Mouse (Mus musculus) midbrain, embryonic 12.5 days (tissue): Measurements from ENCODE around the gene Zcrb1. TPM values are rescaled to one million over a fixed set of nuclear protein-coding genes. Genes with fewer than 3 reads are reported as not detected.
"Not testable (repeated sequence)": the region's sequence is repeated elsewhere in the genome, so short reads cannot be mapped to it uniquely, and the experiment has no call there.

ENCODE experiments used
- ATAC-seq: fragments of 200-750 bp; cut with Nextera tagmentation; 2 replicates; pipeline ENCODE4 v1.8.0; 2017; ENCODE audit warnings: low read depth, moderate TSS enrichment, moderate library complexity; ENCODE audit not compliant: low FRiP score
- H3K27ac ChIP-seq: fragments of 300-500 bp; sonication (generic); replicated peaks from 2 replicates; pipeline ENCODE4 v1.5.1; 2016; ENCODE audit warnings: mild to moderate bottlenecking
- H3K27me3 ChIP-seq: fragments of 300-500 bp; sonication (generic); 2 replicates; pipeline ENCODE4 v1.6.1; 2016; ENCODE audit warnings: mild to moderate bottlenecking
- H3K36me3 ChIP-seq: fragments of 300-500 bp; sonication (generic); 2 replicates; pipeline ENCODE4 v1.6.1; 2016
- H3K4me1 ChIP-seq: fragments of 300-500 bp; sonication (generic); 2 replicates; pipeline ENCODE4 v1.6.1; 2016
- H3K4me2 ChIP-seq: fragments of 300-500 bp; sonication (generic); replicated peaks from 2 replicates; pipeline ENCODE4 v1.6.1; 2016; ENCODE audit warnings: mild to moderate bottlenecking, moderate library complexity
- H3K4me3 ChIP-seq: fragments of 300-500 bp; sonication (generic); 2 replicates; pipeline ENCODE4 v1.5.1; 2016; ENCODE audit warnings: mild to moderate bottlenecking
- H3K9ac ChIP-seq: fragments of 300-500 bp; sonication (generic); replicated peaks from 2 replicates; pipeline ENCODE4 v1.6.1; 2016; ENCODE audit warnings: mild to moderate bottlenecking, moderate library complexity
- H3K9me3 ChIP-seq: fragments of 300-500 bp; sonication (generic); 2 replicates; pipeline ENCODE4 v1.6.1; 2016; ENCODE audit warnings: mild to moderate bottlenecking
- WGBS: fragments of 180-500 bp; shearing (Covaris S2); methylation state at CpG from one replicate; pipeline ENCODE4 v1.1.7; 2016; 5-methylcytosine and 5-hydroxymethylcytosine counted together
- polyA plus RNA-seq: library from polyadenylated mRNA; unstranded; fragments of >200 nt; fragmentation: Nextera tagmentation; extraction: Ambion mirVana; gene quantifications from 2 replicates; pipeline ENCODE4 v1.2.1, GENCODE M21; 2016

Zcrb1 gene
- polyA plus RNA-seq, 1 experiment from 2014 or later, result 172 TPM

DNA sequence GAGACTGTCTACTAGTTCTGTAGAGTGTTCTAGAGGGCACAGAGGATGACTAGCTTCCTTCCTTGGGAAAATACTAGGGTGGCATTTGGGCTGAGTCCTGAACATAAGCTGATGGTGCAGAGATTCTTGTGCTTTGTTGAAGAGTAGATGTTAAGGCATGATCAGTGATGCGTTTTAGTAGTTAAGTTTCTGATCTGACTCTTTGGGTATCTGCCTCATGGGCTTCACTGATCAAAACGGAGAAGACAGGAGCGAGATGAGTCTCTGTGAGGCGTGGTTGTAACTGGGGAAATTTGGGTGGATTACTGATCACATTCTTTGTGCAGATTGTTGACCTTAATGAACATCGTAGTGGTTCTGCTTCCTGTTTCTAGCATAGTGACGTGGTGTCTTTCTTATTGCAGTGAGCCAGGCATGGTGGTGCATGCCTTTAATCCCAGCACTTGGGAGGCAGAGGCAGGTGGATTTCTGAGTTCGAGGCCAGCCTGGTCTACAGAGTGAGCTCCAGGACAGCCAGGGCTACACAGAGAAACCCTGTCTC, 7.4 kb upstream of the Zcrb1 start:
- Histone ChIP-seq H3K4me1 (peaks cover 6% of the 10 kb centered on the region; the same call in 1 of the 2 replicates), H3K36me3 (peaks cover 10% of the 10 kb centered on the region; the same call in 1 of the 2 replicates), H3K4me2 (no peak overlapping the region), H3K27ac (no peak overlapping the region), H3K9me3 (no peaks in the 10 kb centered on the region), H3K4me3 (no peak overlapping the region), H3K9ac (no peak overlapping the region), H3K27me3 (no peaks in the 10 kb centered on the region)
- ATAC-seq, result no peak
- 95% methylated on average over 7 of the region's 7 CpGs for WGBS

DNA sequence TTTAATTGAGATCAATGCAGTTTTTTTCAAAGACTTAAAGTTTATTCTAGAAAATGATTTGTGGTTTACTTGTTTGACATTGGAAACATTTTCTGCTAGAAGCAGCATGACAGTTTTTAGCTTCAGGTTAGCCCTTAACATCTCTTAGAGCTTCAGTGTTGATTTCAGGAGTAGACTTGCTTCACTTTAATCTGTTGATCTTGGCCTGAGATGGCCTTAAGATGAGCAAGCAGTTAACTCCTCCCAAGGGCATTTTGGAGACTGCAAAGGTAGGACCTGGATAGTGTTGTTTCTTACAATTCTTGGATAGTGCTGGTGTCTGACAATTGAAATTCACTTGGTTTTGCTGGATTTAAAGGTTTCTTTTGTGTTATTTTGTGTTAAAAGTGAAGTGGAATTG, 6.7 kb upstream of the Zcrb1 start:
- no peak overlapping the region for H3K27ac ChIP-seq
- no peaks in the 10 kb centered on the region for H3K9me3 ChIP-seq
- no peak overlapping the region for H3K4me2 ChIP-seq
- no peak overlapping the region for H3K4me3 ChIP-seq
- no peak overlapping the region for H3K9ac ChIP-seq
- peaks cover 10% of the 10 kb centered on the region for H3K4me1 ChIP-seq
- no peaks in the 10 kb centered on the region for H3K27me3 ChIP-seq
- peaks cover 10% of the 10 kb centered on the region; the same call in 1 of the 2 replicates for H3K36me3 ChIP-seq
- ATAC-seq, result no peak

DNA sequence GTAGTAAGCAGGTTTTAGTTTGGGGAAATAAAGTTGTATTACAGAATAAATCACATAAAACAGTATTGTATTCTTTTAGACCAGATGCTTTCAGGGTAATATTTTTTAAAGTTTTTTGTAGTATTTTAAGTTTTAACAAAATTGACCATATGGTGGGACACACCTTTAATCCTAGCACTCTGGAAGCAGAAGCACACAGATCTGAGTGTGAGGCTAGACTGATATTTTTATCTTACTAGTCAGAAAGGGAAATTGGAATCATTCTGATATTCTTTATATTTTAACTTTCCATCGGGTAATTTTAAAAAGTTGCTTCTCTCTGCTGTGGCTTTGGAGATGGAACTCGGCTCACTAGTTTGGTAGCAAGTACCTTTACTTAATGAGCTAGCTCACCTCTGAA, 4.6 kb upstream of the Zcrb1 start:
- no peak overlapping the region for H3K27ac ChIP-seq
- no peaks in the 10 kb centered on the region for H3K9me3 ChIP-seq
- no peak overlapping the region for H3K4me3 ChIP-seq
- no peak overlapping the region for H3K4me2 ChIP-seq
- H3K9ac ChIP-seq, result no peak overlapping the region
- no peak for ATAC-seq
- H3K27me3 ChIP-seq, result no peaks in the 10 kb centered on the region
- H3K4me1 ChIP-seq, result peaks cover 20% of the 10 kb centered on the region
- H3K36me3 ChIP-seq, result 0 out of 2 replicates have a peak, but pooled peaks cover 3% of the 10 kb centered on the region
- 92% methylated on average over 2 of the region's 2 CpGs for WGBS

DNA sequence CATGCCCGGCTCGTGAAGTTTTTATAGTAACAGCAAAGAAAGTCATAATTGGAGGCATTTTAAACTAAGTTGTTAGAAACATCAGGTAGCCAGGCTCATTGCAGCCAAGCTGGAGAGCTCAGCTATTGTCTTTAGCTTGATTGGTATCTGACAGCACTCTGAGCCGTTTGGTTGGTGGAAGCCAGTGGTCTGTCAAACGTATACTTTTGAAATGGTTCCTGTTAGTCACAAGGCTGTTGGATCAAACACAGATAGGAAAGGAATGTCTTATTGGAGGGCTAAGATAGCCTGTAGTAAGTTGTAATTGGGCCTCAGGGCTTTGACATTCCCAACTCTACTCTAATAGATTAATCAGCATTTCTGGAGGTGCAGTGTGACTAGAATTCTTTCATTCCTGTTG, 3.3 kb upstream of the Zcrb1 start:
- Histone ChIP-seq H3K4me1 (peaks cover 29% of the 10 kb centered on the region), H3K27ac (no peak overlapping the region), H3K9me3 (no peaks in the 10 kb centered on the region), H3K36me3 (0 out of 2 replicates have a peak, but pooled peaks cover under 1% of the 10 kb centered on the region), H3K9ac (no peak overlapping the region), H3K4me3 (no peak overlapping the region), H3K4me2 (no peak overlapping the region), H3K27me3 (no peaks in the 10 kb centered on the region)
- 86% methylated on average over 4 of the region's 4 CpGs for WGBS
- ATAC-seq, result no peak

DNA sequence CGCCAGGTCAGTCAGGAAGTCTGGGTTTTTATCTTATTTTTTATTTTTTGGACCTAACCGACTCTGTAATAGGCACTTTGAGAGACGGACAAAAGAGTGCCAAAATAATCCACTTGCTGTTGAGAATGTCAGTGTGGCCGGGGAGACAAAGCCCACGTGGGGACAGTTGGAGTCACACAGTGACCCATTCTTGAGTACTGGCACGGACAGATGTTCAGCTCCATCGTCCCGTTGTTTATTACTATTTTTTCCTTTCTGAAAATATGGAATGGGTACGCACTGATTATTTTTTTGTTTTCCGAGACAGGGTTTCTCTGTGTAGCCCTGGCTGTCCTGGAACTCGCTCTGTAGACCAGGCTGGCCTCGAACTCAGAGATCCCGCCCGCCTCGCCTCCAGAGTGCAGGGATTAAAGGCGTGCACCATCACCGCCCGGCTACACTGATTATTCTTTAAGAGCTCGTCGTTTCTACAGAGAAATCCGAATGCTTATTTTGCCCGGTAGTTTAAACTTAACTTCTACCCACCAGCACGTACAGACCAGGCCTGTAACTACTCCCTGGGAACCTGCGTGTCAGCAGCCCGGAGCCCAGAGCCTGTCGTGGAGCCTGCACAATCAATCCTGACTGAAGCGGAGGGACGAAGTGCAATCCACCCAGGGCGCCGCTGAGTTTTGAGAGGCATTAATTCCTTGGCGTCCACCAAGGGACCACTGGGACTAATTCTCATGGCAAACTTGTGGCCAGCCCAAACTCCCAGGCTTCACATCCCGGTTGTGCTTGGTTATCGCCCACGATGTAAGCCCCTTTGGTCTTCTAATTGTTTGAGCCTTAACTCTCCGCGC, 786 bp upstream of the Zcrb1 start:
- Histone ChIP-seq H3K36me3 (peaks cover 13% of the 10 kb centered on the region; the same call in 1 of the 2 replicates), H3K27ac (peak overlapping the region; percentile 89), H3K9me3 (no peaks in the 10 kb centered on the region), H3K4me2 (peak overlapping the region; percentile 75), H3K4me3 (peak overlapping the region; percentile 98), H3K27me3 (no peaks in the 10 kb centered on the region), H3K4me1 (peaks cover 35% of the 10 kb centered on the region), H3K9ac (peak overlapping the region; percentile 96)
- peak; percentile 55; the same call in 1 of the 2 replicates for ATAC-seq
- WGBS, result under 1% methylated on average over 36 of the region's 36 CpGs

DNA sequence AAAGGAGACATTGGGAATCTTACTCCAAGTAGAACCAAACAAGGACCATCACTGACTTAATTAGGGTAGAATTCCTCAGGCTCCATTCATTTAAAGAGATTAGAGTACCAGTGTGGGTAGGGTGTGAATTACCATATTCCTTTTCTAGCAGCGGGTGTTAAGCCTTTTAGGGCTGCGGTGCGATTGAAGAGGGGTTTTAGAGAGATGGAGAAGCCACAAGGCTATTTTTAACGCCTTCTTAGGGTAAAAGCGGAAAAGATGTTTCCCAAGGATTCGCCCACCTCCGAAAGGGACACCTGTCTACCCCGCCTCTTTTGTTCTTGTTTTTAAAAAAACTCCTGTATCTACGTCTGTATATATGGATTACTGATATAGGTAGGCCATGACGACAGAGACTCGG, 865 bp downstream of the Zcrb1 start:
- Histone ChIP-seq H3K36me3 (peaks cover 27% of the 10 kb centered on the region), H3K4me2 (peak overlapping the region; percentile 75), H3K9me3 (no peaks in the 10 kb centered on the region), H3K4me1 (peaks cover 35% of the 10 kb centered on the region), H3K27me3 (no peaks in the 10 kb centered on the region), H3K4me3 (peak overlapping the region; percentile 98), H3K27ac (no peak overlapping the region), H3K9ac (peak overlapping the region; percentile 96)
- 1% methylated on average over 11 of the region's 11 CpGs for WGBS
- no peak for ATAC-seq

DNA sequence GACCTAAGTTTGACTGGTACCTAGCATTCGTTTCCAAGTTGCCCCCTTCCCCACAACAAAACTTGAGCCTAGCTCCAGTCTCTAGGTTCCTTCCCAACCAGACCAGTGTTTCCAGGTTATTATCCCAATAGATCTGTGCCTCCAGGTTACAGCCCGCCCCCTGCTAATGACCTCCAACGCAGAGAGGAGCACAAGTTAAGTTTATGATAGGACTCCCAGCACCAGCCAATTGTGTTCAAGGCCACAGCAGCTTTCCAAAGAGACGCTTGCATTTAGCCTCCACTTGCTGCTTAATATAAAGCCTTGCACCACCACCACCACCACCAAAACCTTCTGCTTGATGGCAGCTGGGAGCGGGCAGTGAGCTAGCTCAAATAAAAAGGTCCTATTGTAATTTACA, 16.8 kb downstream of the Zcrb1 start:
- no peak overlapping the region for H3K9ac ChIP-seq
- no peak overlapping the region for H3K4me2 ChIP-seq
- no peak overlapping the region for H3K27ac ChIP-seq
- H3K27me3 ChIP-seq, result no peaks in the 10 kb centered on the region
- no peak overlapping the region for H3K4me3 ChIP-seq
- H3K4me1 ChIP-seq, result no peaks in the 10 kb centered on the region
- no peaks in the 10 kb centered on the region for H3K9me3 ChIP-seq
- H3K36me3 ChIP-seq, result peaks cover 17% of the 10 kb centered on the region
- no peak for ATAC-seq
- WGBS, result 78% methylated on average over 5 of the region's 5 CpGs

DNA sequence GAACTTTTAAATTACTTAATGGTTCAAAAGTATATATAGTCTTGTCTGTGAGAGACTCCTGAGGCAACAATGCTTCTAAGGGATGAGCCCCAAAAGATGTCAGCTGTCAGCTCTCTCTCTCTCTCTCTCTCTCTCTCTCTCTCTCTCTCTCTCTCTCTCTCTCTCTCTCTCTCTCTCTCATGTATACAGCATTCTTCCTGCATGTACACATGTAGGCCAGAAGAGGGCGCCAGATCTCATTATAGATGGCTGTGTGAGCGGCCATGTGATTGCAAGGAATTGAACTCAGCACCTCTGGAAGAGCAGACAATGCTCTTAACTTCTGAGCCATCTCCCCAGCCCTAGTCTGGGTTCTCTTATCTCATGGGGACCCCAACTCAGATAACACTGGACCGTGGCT, 19.0 kb downstream of the Zcrb1 start:
- H3K4me2 ChIP-seq, result no peak overlapping the region
- H3K36me3 ChIP-seq, result no peaks in the 10 kb centered on the region
- H3K27me3 ChIP-seq, result no peaks in the 10 kb centered on the region
- no peaks in the 10 kb centered on the region for H3K4me1 ChIP-seq
- H3K4me3 ChIP-seq, result no peak overlapping the region
- H3K27ac ChIP-seq, result no peak overlapping the region
- no peaks in the 10 kb centered on the region for H3K9me3 ChIP-seq
- 76% methylated on average over 3 of the region's 3 CpGs for WGBS
- ATAC-seq, result no peak
- no peak overlapping the region for H3K9ac ChIP-seq

DNA sequence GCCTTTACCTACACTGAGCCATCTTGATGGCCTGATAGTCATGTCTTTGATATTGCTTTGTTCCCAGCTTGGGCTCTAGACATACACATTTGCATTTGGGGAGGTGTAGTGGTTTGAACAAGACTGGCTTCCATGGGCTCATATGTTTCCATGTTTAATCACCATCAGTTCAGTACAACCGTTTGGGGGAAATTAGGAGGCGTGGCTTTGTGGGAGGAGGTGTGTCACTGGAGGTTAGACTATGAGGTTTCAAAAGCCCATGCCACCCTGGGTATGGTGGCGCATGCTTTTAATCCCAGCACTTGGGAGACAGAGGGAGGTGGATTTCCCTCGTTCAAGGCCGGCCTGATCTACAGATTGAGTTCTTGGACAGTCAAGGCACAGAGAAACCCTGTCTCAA, 22.4 kb downstream of the Zcrb1 start:
- Histone ChIP-seq H3K9me3 (no peaks in the 10 kb centered on the region), H3K9ac (no peak overlapping the region), H3K4me2 (no peak overlapping the region), H3K27me3 (no peaks in the 10 kb centered on the region), H3K4me1 (no peaks in the 10 kb centered on the region), H3K4me3 (no peak overlapping the region), H3K27ac (no peak overlapping the region), H3K36me3 (no peaks in the 10 kb centered on the region)
- no peak for ATAC-seq
- WGBS, result 92% methylated on average over 5 of the region's 5 CpGs

DNA sequence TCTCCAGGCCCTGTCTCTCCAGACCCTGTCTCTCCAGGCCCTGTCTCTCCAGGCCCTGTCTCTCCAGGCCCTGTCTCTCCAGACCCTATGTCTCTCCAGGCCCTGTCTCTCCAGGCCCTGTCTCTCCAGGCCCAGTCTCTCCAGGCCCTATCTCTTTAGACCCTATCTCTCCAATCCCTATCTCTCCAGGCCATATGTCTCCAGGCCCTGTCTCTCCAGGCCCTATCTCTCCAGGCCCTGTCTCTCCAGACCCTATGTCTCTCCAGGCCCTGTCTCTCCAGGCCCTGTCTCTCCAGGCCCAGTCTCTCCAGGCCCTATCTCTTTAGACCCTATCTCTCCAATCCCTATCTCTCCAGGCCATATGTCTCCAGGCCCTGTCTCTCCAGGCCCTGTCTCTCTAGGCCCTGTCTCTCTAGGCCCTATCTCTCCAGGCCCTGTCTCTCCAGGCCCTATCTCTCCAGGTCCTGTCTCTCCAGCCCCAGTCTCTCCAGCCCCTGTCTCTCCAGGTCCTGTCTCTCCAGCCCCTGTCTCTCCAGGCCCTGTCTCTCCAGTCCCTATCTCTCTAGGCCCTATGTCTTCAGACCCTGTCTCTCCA, 25.5 kb downstream of the Zcrb1 start:
- ATAC-seq, H3K4me1 ChIP-seq, H3K36me3 ChIP-seq, H3K4me2 ChIP-seq, H3K9ac ChIP-seq, H3K9me3 ChIP-seq, H3K27me3 ChIP-seq, H3K27ac ChIP-seq, H3K4me3 ChIP-seq: not testable (repeated sequence)

DNA sequence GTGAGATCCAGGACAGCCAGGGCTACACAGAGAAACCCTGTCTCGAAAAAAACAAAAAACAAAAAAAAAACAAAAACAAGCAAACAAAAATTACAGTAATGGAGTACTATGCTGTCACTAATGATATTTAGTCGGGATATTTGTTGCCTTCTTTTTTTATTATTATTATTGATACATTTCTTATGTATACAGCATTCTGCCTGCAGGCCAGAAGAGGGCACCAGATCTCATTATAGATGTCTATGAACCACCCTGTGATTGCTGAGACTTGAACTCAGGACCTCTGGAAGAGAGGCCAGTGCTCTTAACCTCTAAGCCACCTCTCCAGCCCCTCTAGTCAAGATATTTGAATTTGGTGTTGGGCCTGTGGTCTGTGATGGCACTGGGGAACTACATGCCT, 26.3 kb downstream of the Zcrb1 start:
- Histone ChIP-seq H3K36me3 (no peaks in the 10 kb centered on the region), H3K4me3 (no peak overlapping the region), H3K27ac (no peak overlapping the region), H3K4me1 (no peaks in the 10 kb centered on the region), H3K27me3 (no peaks in the 10 kb centered on the region), H3K4me2 (no peak overlapping the region), H3K9ac (no peak overlapping the region), H3K9me3 (no peaks in the 10 kb centered on the region)
- no peak for ATAC-seq
- WGBS, result 81% methylated on average over 2 of the region's 2 CpGs

DNA sequence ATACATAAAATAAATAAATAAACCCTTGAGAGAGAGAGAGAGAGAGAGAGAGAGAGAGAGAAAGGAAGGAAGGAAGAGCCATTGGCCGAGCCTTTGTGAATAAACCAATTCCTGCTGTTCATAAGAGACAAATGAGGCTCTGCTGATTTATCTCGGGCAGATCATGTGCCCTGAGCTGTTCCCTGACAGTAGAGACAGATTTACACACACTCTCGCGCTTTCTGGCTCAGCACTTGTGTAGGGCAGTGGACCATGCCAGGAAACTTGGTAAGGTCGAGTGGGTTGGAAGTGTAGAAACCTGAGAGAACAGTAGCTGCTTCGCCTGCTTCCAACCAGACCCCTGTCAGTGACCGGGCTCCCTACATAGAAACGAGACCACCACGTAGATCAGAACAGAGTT, 29.6 kb downstream of the Zcrb1 start:
- whole genome bisulfite sequencing, result 79% methylated on average over 9 of the region's 9 CpGs
- ATAC-seq, result no peak
- Histone ChIP-seq H3K4me3 (no peak overlapping the region), H3K4me2 (no peak overlapping the region), H3K9me3 (no peaks in the 10 kb centered on the region), H3K4me1 (no peaks in the 10 kb centered on the region), H3K36me3 (no peaks in the 10 kb centered on the region), H3K27ac (no peak overlapping the region), H3K9ac (no peak overlapping the region), H3K27me3 (no peaks in the 10 kb centered on the region)
